Mouse (Mus musculus): ENCODE measurements around the gene Kat2b.

DNA sequence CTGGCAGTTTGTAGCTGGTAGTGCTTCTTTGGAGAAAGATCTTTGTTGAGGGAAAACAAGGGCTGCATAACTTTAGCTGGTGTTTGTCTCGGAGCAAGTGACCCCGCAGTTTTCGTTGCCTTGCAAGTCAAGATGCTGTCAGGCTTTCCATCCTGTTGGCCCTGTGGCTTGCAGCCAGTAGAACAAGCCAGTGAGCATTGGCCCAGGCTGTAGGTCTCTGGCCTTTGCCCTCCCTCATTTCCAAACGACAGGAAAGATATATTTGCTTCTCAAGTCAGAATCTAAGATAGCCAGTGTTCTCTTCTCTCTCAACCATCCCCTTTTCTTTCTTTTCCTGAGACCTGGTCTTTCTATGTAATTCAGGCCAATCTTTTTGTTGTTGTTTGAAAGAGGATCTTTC, 60.8 kb downstream of the Kat2b start:
- TF ChIP-seq EP300 (IDR thresholded peaks at IDR 0.05; ENCODE audit: insufficient read depth, low read depth, low read length) (no peak), CTCF (IDR thresholded peaks at IDR 0.05; ENCODE audit: low read depth, low read length) (no peak)

Data from ES-Bruce4 (cell line).